Mouse (Mus musculus) thymus, postnatal 25 days (tissue): Measurements from ENCODE around the gene Pitpnc1.

Source experiments
- DNase-seq: peaks from one replicate; pipeline ENCODE4 v3.0.0; 2022

Pitpnc1 gene

GRCm38 (mm10) chr11:107322226-107322625 is 148.3 kb downstream of the Pitpnc1 start:
- no peak for DNase-seq

- no peak for DNase-seq
These were observed 148.7 kb downstream of the Pitpnc1 start for GRCm38 (mm10) chr11:107321819-107322218.

GRCm38 (mm10) chr11:107319861-107320260 is 150.6 kb downstream of the Pitpnc1 start:
- DNase-seq, result no peak

GRCm38 (mm10) chr11:107317653-107318281 is 152.7 kb downstream of the Pitpnc1 start:
- DNase-seq, result no peak

GRCm38 (mm10) chr11:107315475-107315874 is 155.0 kb downstream of the Pitpnc1 start:
- no peak for DNase-seq

- no peak for DNase-seq
These were observed 160.0 kb downstream of the Pitpnc1 start for GRCm38 (mm10) chr11:107310338-107311121.

GRCm38 (mm10) chr11:107306170-107306569 is 164.3 kb downstream of the Pitpnc1 start:
- DNase-seq, result no peak

- no peak for DNase-seq
These were observed 168.4 kb downstream of the Pitpnc1 start for GRCm38 (mm10) chr11:107302141-107302540.

- no peak for DNase-seq
These were observed 170.3 kb downstream of the Pitpnc1 start for GRCm38 (mm10) chr11:107300235-107300634.

- no peak for DNase-seq
These were observed 170.9 kb downstream of the Pitpnc1 start for GRCm38 (mm10) chr11:107299511-107300120.

GRCm38 (mm10) chr11:107296176-107296575 is 174.3 kb downstream of the Pitpnc1 start:
- DNase-seq, result no peak

GRCm38 (mm10) chr11:107292036-107292435 is 178.5 kb downstream of the Pitpnc1 start:
- no peak for DNase-seq

GRCm38 (mm10) chr11:107288186-107288563 is 182.3 kb downstream of the Pitpnc1 start:
- no peak for DNase-seq

- DNase-seq, result no peak
These were observed 183.0 kb downstream of the Pitpnc1 start for GRCm38 (mm10) chr11:107287215-107288185.

GRCm38 (mm10) chr11:107285731-107286130 is 184.8 kb downstream of the Pitpnc1 start:
- no peak for DNase-seq

- no peak for DNase-seq
These were observed 186.9 kb downstream of the Pitpnc1 start for GRCm38 (mm10) chr11:107283632-107284031.

- DNase-seq, result no peak
These were observed 188.0 kb downstream of the Pitpnc1 start for GRCm38 (mm10) chr11:107282481-107282880.

- DNase-seq, result no peak
These were observed 191.2 kb downstream of the Pitpnc1 start for GRCm38 (mm10) chr11:107279258-107279657.

GRCm38 (mm10) chr11:107276898-107277297 is 193.6 kb downstream of the Pitpnc1 start:
- DNase-seq, result no peak

- DNase-seq, result no peak
These were observed 194.2 kb downstream of the Pitpnc1 start for GRCm38 (mm10) chr11:107276337-107276736.

- DNase-seq, result peak; percentile 26
These were observed 194.6 kb downstream of the Pitpnc1 start for GRCm38 (mm10) chr11:107275902-107276301.

GRCm38 (mm10) chr11:107274206-107274605 is 196.3 kb downstream of the Pitpnc1 start:
- DNase-seq, result no peak
